Mouse (Mus musculus) left cerebral cortex, adult 18-20 months (tissue): ENCODE measurements at regions not wholly inside any gene's neighbourhood (a gene's known extent, or its start where the extent isn't known, plus 50 kb on each side); places are given as distances from the start of the nearest gene placed in this dataset.

Experiments used
- DNase-seq, 2 experiments: peaks; one replicate each; pipeline ENCODE4 v3.0.0; 2021 to 2022; ENCODE audit warnings: low spot score in 2 of 2, mixed read lengths in 1 of 2

GRCm38 (mm10) chr10:23052480-23053378, 232.8 kb upstream of the Tcf21 start:
- no peak for DNase-seq

GRCm38 (mm10) chr10:23044466-23044865, 224.5 kb upstream of the Tcf21 start:
- DNase-seq, result no peak

GRCm38 (mm10) chr10:23031491-23032126, 211.6 kb upstream of the Tcf21 start:
- no peak for DNase-seq

- DNase-seq, result no peak
These were observed 208.0 kb upstream of the Tcf21 start for GRCm38 (mm10) chr10:23027961-23028360.

- DNase-seq, result no peak
These were observed 197.2 kb upstream of the Tcf21 start for GRCm38 (mm10) chr10:23017151-23017678.

GRCm38 (mm10) chr10:23015935-23016694, 196.1 kb upstream of the Tcf21 start:
- DNase-seq, result no peak

- DNase-seq, result no peak
These were observed 190.7 kb upstream of the Tcf21 start for GRCm38 (mm10) chr10:23010715-23011114.

- DNase-seq, result no peak
These were observed 190.2 kb upstream of the Tcf21 start for GRCm38 (mm10) chr10:23010201-23010600.

GRCm38 (mm10) chr10:23004768-23005167, 184.8 kb upstream of the Tcf21 start:
- no peak for DNase-seq

- no peak for DNase-seq
These were observed 183.7 kb upstream of the Tcf21 start for GRCm38 (mm10) chr10:23003686-23004085.

- DNase-seq, result no peak
These were observed 178.6 kb upstream of the Tcf21 start for GRCm38 (mm10) chr10:22998561-22998960.

GRCm38 (mm10) chr10:22997571-22997970, 177.6 kb upstream of the Tcf21 start:
- no peak for DNase-seq

- no peak for DNase-seq
These were observed 173.2 kb upstream of the Tcf21 start for GRCm38 (mm10) chr10:22993158-22993557.

- no peak for DNase-seq
These were observed 161.8 kb upstream of the Tcf21 start for GRCm38 (mm10) chr10:22981798-22982197.

GRCm38 (mm10) chr10:22978442-22978841, 158.5 kb upstream of the Tcf21 start:
- DNase-seq, result no peak

GRCm38 (mm10) chr10:22956956-22957355, 137.0 kb upstream of the Tcf21 start:
- no peak for DNase-seq

GRCm38 (mm10) chr10:22953283-22953682, 133.3 kb upstream of the Tcf21 start:
- DNase-seq, result no peak

- DNase-seq, result no peak
These were observed 124.3 kb upstream of the Tcf21 start for GRCm38 (mm10) chr10:22944247-22944646.

GRCm38 (mm10) chr10:22927977-22928376, 108.0 kb upstream of the Tcf21 start:
- DNase-seq, result no peak

GRCm38 (mm10) chr10:22926099-22926498, 106.1 kb upstream of the Tcf21 start:
- no peak for DNase-seq
